Mouse (Mus musculus): Measurements from ENCODE around the gene Hmgcs1.
A peak's percentile ranks its signal among the peaks of the same experiment; 100 is the strongest.
"Not testable (repeated sequence)": the region's sequence is repeated elsewhere in the genome, so short reads cannot be mapped to it uniquely, and the experiment has no call there.

Hmgcs1 gene

DNA sequence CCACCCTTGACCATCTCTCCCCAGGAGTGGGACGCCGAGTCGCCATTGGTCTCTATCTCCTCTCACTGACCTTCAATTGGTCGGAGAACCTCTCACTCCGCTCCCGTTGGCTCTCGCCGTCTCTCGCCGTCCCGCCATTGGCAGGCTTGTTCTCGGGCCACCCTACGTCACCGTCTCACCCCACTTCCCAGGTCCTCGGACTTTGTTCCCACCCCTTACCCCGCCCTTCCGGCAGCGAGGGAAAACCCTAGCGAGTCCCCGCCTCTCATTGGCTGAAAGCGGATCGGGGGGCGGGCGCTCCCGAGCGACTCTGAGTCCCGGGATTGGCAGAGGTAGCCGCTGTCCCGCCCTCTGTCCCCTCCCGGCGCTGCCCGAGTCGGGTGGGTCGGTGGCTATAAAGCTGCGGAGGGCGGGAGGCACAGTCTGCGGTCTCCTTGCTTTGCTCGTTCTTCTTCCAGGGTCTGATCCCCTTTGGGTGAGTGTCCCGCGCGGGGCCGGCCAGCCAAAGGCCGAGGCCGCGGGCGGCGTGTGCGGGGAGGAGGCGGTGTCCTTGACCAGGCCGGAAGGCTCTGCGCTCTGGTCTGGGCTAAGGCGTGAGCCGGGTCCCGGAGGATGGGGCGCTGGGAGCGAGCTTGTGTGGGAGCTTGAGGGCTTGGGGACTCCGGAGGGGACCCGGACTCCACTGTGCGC is at the start of gene Hmgcs1:
Gene Hmgcs1 (plus strand): TSS at position 341 of the 690 bp plus-strand sequence.
- DNase-seq (ENCODE audit: low spot score): peak; percentile 95

GRCm38 (mm10) chr13:119640504-119640903 is 49.7 kb upstream of the Hmgcs1 start:
- no peak for DNase-seq (ENCODE audit: low spot score)

DNA sequence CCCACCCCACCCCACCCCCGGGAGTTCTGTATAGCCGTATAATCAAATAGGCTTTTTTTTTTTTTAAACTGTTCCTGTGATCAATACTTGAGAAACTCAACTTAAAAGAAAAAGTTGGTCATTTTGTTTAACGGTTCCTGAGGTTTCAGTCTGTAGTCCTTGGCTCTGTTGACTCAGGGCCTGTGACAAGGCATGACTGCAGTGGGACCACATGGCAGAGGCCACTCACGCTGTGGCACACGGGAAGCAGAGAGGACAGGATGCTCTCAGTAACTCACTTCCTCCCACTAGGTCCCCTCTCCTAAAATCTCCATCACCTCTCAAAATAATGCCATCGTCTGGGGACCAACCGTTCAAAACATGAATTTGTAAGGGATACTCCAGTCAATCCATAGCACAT is 49.0 kb upstream of the Hmgcs1 start:
- no peak for DNase-seq (ENCODE audit: low spot score)

- DNase-seq (ENCODE audit: low spot score): no peak
Measured at GRCm38 (mm10) chr13:119644769-119645168, 45.4 kb upstream of the Hmgcs1 start.

DNA sequence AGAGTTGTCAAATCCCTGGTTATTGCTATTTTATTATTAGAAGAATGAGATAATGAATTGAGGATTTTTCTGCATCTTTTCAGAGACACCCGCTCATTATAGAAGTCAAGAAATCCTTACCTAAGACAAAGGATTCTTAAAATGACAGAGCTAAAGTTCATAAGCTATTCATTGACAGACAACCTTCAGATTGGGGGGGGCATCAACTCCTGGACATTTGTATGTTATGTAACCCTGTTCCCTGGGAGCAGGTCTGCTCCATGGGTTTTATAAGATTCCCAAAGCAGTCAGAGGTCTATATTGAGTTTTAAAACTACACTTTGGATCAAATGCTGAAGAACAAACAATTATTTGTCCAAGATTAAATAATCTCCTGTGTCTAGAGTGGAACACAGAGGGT is 43.7 kb upstream of the Hmgcs1 start:
- no peak for DNase-seq (ENCODE audit: low spot score)

DNA sequence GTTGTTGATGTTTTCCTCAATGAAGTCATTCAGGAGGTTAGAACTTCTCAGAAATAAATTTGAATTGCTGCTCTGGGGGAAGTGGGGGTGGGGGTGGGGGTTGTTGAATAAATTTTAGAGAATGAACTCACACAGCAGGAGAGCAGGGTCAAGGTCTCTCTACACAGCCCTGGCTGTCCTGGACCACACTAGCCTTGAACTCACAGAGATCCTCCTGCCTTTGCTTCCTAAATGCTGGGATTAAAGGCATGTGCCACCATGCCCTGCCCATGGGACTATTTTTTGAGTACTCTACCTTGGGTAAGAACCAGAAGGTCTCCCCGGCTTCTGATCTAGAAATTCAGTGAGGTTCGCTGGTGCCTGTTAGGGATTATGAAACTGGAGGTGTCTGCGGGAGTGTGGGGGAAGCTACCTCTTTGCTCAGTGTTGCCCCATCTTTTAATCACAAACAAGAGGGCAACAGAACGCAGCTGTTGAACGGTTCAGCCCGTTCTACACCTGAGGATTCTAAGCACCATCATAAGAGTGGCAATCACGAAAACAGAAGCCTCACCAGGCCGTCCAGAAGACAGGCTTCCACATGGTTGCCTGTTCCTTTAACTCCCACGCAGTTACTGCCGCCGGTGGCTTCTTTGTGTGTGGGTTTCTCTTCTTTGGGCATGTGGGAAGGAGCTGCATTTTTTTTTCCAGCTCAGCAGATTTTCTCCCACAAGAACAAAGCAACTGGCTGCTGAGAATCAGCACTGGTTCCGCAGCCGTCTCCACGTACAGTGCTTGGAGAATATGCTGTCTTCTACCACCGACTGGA is 41.1 kb upstream of the Hmgcs1 start:
- no peak for DNase-seq (ENCODE audit: low spot score)

GRCm38 (mm10) chr13:119649699-119650046 is 40.5 kb upstream of the Hmgcs1 start:
- no peak for DNase-seq (ENCODE audit: low spot score)

DNA sequence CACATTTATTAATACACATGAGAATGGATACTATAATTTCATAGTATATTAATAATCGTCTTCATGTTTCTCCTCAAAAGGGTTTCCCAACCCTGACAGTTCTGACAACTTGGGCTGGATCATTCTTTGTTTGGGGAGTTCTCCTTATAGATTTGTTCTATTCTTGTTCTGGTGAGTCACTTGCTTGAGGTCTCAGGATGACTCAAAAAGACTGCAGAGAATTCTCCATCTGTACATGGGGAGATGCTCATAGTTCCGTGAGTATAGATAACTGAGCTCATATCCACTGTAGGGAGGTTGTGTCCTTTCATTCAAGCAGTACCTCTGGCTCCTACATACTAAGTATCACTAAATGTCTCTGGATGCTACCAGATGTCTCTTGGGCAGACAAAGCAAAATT is 35.4 kb upstream of the Hmgcs1 start:
- DNase-seq (ENCODE audit: low spot score): no peak

GRCm38 (mm10) chr13:119656246-119656645 is 33.9 kb upstream of the Hmgcs1 start:
- DNase-seq (ENCODE audit: low spot score): no peak

- no peak for DNase-seq (ENCODE audit: low spot score)
Measured at GRCm38 (mm10) chr13:119656846-119657416, 33.2 kb upstream of the Hmgcs1 start.

- not testable (repeated sequence) for DNase-seq (ENCODE audit: low spot score)
Measured at GRCm38 (mm10) chr13:119661420-119661819, 28.8 kb upstream of the Hmgcs1 start.

DNA sequence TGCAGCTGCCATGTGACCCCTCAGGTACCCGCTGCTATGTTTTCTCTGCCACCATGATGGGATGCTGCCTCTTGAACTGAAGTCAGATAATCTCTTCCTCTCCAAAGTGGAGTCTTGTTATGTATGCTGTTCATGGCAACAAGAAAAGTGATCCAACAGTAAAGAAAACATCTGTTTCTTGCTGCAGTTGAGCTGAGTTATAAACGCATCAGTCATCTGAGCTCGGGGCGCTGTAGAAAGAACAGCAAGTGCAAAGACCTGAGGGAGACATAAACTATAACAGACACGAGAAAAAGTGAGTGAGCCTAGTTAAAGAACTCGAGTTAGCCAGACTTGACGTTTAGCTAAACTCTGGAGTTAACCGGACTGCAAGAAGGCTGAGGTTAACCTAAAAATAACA is 11.4 kb upstream of the Hmgcs1 start:
- no peak for DNase-seq (ENCODE audit: low spot score)

- no peak for DNase-seq (ENCODE audit: low spot score)
Measured at GRCm38 (mm10) chr13:119679721-119680120, 10.5 kb upstream of the Hmgcs1 start.

GRCm38 (mm10) chr13:119681161-119681560 is 9.0 kb upstream of the Hmgcs1 start:
- no peak for DNase-seq (ENCODE audit: low spot score)

GRCm38 (mm10) chr13:119684416-119685177 is 5.6 kb upstream of the Hmgcs1 start:
- DNase-seq (ENCODE audit: low spot score): no peak

- no peak for DNase-seq (ENCODE audit: low spot score)
Measured at GRCm38 (mm10) chr13:119689709-119690038, 505 bp upstream of the Hmgcs1 start.

DNA sequence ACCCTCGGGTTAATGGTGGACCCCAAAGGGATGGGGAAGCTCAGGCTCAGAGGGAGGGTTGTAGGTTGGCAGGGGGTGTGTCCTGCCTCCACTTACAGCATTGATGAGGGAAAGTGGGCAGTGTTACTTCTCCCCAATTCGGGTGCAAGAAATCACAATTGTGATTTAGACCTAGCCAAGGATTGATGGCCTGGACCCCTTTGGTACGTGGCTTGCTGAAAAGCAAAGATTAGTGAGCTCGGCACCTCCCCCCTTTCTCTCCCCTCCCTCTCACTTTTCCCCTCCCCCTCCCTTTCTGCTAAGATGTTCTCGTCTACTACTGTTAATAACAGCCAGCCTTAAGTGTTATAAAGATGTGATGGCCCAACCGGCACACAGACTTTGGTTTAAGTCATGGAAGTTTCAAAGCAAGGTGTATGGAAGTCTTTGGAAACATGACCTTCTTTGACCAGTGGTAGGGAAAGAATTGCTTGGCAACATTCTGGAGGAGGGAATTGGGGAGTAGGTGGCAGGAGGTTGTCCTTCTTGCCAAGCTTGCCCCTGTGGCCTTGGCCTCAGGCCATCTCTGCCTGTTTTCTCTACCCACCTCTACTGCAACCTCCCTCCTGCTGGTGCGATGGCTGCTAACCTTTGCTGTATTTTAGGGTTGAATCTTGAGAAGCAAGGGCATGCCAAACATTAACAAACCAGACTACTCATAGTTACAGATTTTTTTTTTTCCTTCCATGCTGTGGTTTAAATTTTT is 869 bp downstream of the Hmgcs1 start:
- no peak for DNase-seq (ENCODE audit: low spot score)

DNA sequence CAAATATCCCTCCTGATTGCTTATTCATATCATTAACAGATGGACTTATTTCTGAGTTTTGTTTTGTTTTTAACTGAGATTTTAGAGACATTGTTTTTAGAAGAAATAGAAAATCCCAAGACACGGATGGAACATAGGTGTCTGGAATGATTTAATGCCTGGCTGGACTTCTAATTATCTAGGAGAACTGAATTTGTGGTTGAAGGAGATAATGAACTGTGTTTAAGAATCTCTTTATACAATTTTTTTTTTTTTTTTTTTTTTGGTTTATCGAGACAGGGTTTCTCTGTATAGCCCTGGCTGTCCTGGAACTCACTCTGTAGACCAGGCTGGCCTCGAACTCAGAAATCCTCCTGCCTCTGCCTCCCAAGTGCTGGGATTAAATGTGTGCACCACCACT is 1.8 kb downstream of the Hmgcs1 start:
- DNase-seq (ENCODE audit: low spot score): not testable (repeated sequence)

DNA sequence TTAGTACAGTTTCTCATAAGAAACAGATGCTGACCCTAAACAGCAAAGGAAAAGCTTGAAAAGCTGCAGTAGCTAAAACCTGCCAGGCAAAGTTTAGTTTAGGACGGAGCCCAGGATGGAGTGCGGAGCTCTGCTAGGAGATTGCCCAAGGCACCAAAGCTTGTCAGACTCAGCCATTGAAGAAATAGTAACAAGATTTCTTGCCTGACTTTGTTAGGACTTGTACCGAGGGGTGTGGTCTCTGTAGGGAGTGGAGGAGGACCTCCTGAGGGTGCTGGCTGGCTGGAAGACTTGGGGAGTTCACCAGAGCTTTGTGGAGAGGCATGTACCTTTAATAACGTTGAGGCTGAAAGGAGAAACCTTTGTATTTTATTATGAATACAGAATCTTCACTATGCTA is 5.5 kb downstream of the Hmgcs1 start:
- no peak for DNase-seq (ENCODE audit: low spot score)

DNA sequence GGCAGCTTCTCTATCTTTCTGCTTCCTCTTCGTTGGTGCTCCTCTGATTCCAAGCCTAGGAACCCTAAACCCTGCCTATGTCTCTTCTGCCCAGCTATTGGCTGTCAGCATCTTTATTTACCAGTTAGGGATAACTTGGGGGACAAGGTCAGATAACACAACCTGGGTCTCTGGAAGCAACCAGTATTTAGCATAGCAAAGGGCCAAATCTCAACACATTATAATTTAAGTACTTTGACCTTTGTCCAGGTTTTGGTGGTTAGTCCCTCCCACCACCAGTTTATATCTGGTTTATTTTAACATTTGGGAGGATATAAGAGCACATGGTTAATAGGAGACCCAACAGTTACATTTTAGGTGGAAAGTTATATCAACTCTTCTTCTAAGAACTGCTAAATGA is 6.3 kb downstream of the Hmgcs1 start:
- no peak for DNase-seq (ENCODE audit: low spot score)

GRCm38 (mm10) chr13:119698436-119698835 is 8.3 kb downstream of the Hmgcs1 start:
- DNase-seq (ENCODE audit: low spot score): no peak

DNA sequence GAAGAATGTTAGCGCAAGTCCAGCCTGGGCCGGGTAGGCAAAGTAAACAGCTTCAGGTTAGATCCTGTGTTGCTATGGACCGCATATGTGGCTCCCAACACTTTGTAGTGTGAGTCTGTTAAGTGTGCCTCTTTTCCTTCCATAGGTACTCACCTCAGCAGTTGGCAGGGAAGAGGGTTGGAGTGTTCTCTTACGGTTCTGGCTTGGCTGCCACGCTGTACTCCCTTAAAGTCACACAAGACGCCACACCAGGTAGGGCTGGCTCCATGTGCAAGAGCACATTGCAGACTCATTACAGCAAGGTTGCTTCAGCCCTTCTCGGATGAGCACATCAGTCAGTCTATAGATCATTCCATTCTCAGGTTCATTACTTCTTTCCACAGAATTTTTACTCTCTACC is 14.1 kb downstream of the Hmgcs1 start:
- no peak for DNase-seq (ENCODE audit: low spot score)

Measured in layer of hippocampus, adult 9-10 months (tissue).